Mouse (Mus musculus): ENCODE measurements at regions not wholly inside any gene's neighbourhood (a gene's known extent, or its start where the extent isn't known, plus 50 kb on each side); places are given as distances from the start of the nearest gene placed in this dataset.
A peak's percentile ranks its signal among the peaks of the same experiment; 100 is the strongest.

DNA sequence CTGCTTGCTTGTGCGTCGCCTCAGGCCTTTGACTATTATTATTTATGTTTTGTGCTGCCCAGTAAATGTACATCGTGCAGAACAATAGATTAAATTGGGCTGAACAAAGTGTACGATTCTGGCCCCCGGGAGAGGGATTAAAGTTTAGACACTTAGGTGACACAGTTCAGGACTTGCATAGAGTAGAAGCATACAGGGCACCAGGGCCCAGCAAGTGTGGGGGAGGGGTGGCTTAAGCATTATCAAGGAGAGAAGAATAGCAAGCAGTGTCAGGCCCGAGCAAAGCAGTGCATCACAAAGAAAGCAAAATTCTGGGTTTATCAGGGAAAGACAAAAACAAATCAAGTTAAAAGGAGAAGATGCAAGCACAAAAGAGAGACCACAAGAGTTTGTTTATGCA, 133.3 kb upstream of the Myt1l start:
- DNase-seq, result no peak

DNA sequence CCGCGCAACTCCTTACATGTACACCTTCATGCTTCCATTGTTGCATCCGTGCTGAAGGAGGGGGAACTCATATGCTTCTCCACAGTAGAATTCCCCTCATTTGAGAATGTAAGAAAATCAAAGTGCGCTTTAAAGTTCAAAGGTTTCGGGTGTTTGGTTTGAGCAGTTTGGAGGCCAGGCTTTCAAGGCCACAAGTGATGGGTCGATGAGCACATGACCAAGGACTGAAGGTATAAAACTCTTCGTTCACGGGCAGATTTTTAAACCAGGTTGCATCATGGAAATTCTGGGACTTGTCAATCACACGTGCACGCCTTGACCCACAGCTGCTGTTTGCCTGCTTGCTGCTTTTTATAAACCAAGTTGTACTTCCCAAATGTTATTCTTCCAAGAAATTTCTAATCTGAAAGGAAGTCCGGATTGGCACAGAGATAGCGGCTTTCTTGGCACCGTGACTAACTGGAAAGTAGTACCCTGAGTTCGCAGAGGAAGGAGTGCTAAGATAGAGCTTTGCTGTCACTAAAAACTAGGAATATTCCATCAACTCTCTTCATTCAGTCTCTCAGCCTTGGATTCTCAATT, 132.7 kb upstream of the Myt1l start:
- DNase-seq, result no peak

DNA sequence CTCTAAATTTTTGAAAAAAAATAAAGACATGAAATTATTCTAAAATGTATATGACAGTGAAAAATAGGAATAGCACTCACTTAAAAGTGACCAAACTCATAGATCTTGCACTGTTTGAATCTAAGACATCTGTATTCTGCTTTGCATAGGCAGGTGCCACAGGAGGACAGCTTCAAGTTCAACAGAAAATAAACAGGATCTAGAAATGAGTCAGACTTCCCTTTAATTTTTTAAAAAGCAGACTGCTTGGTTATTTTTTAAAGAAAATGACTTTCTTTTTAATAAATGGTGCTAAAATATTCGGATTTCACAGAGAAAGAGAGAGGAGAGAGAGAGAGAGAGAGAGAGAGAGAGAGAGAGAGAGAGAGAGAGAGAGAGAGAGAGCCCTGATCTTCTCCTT, 123.8 kb upstream of the Myt1l start:
- no peak for DNase-seq

DNA sequence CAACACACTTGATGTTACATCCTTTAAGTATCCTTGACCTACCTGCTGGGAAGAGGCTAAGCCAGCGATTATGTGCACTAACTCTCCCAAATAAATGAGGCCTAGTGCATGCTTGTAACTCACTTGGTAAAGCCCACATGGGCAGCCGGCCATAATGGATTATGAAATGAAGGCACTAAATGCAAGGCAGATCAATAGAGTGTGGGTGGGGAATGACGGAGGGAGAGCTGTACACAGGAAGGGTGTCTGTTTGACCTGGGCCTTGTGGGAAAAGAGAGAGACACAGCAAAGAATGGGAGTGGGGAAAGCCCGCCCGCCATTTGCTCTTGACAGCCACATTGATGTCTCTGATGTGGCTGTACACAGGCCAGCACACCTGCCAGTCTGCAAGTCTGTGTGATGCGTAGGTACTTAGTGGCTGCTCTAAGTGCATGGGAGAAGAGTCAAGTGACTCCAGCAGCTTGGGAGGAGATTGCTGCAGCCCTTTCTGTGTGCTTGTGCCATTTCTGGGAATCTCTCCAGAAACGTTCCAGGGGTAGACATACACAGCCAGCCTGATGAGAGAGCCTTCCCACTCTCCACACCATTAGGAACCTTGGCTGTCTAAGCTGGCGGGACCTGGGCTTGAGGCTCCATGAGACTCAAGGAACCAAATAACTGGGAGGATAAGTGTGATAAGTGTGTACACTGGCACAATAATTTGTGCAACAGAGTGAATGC, 118.7 kb upstream of the Myt1l start:
- DNase-seq, result no peak

DNA sequence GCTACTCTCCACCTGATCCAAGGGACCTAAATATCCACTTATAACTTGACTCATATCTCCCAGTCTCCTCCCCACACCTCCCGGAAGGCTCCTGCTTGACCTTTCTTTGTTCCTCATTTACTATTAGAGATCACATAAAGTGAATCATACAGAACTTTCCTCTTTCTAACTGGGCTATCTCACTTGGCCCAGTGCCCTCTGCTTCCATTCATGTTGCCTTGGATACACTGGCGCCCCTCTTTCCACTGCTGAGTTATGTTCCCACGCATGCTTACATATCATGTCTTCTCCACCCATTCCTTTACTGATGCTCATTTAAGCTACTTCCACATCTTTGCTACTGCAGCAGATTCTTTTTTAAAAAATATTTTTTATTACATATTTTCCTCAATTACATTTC, 94.2 kb upstream of the Myt1l start:
- no peak for DNase-seq

DNA sequence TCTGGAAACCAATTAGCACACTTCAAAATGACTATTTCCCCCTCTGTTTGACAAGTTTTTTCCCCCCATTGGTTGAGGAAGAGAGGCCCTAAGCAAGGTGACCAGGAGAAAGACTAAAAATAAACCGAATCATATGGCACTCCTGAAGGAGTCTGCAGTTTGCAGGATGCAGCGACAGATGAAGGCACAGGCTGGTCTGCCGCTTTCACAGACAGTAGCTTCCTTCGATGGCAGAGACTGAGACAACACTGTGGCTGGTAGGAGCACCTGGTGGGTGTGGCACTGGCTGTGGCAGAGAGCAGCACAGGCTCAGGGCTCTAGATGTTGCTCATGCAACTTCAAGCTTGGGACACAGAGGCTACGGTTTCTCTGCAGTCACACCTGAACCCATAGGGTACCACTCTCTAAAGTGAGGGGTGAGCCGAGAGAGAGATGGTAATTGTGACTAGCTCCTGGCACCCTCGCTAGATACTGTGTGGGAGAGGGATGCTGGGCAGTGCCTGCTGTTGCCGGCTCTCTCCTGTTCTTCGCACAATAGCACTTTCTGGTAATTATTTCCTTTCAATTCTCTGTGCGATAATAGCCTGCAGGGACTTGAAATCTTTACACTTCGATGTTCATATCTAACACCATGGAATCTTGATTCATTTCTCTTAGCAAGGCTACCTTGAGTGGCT, 88.7 kb upstream of the Myt1l start:
- DNase-seq, result no peak

DNA sequence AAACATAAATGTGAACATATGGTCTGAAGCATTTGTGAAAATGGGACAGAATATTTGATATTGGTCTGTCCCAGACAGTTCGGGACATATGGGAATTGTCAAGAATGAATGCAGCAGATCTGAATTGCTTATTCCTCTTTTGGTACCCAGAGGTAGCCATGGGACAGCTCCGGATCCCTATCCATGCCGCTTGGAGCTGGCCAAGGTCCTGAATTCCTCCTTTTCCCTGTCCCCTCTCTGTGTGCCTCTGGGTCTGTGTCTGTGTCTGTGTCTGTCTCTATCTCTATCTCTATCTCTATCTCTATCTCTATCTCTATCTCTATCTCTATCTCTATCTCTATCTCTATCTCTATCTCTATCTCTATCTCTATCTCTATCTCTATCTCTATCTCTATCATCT, 63.0 kb upstream of the Myt1l start:
- peak; percentile 88 to 91 for DNase-seq
